Mouse (Mus musculus) bone marrow macrophage, adult 2 months (primary cell): ENCODE results near the gene Dalrd3.

Experiments used
- CTCF ChIP-seq: IDR thresholded peaks from 2 replicates; pipeline ENCODE4 v1.5.1; 2012; ENCODE audit warnings: low read depth, mild to moderate bottlenecking, low read length, moderate library complexity
- POLR2A ChIP-seq: IDR thresholded peaks from 2 replicates; pipeline ENCODE4 v1.6.1; 2012; ENCODE audit warnings: mild to moderate bottlenecking, low read depth, low read length, borderline replicate concordance

- no peak for TF ChIP-seq POLR2A
- TF ChIP-seq CTCF: no peak
Observed at GRCm38 (mm10) chr9:108608889-108609288, 39.2 kb downstream of the Dalrd3 start.
